Mouse (Mus musculus): ENCODE measurements around the gene Rpl21. TPM values are rescaled to one million over a fixed set of nuclear protein-coding genes. Genes with fewer than 3 reads are reported as not detected.

Rpl21 gene
- polyA plus RNA-seq, 1 experiment = 324 TPM

GRCm38 (mm10) chr5:146798031-146798430 is 34.7 kb upstream of the Rpl21 start:
- no peak for TF ChIP-seq POLR2A (IDR thresholded peaks at IDR 0.05; ENCODE audit: borderline replicate concordance, extremely low read depth, insufficient read depth, insufficient read length, poor library complexity, severe bottlenecking)
- TF ChIP-seq CTCF (IDR thresholded peaks at IDR 0.05; ENCODE audit: borderline replicate concordance, extremely low read depth, insufficient read depth, insufficient read length) = no peak
- no peak for DNase-seq (ENCODE audit: low read depth)

DNA sequence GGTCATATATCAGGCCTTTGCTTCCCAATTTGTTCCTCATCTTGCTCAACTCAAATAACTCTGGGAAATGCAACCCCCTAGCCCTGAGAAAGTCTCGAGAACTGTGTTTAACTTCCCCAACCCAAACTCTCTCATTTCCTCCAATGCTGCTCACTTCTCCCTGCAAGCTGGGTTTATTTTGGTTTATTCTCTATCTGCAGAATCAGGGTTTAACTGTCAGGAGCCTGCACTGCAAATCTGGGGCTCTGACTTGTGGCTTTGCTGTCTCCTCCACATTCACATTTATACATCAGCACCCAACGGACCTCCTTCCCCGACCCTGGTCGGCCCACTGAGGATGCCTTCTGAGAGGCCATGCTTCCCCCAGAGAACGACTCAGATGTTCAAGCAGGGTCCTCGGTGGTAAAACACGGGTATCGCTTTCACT is 26.7 kb upstream of the Rpl21 start:
- no peak for DNase-seq (ENCODE audit: low read depth)
- TF ChIP-seq POLR2A (IDR thresholded peaks at IDR 0.05; ENCODE audit: borderline replicate concordance, extremely low read depth, insufficient read depth, insufficient read length, poor library complexity, severe bottlenecking) (no peak), CTCF (IDR thresholded peaks at IDR 0.05; ENCODE audit: borderline replicate concordance, extremely low read depth, insufficient read depth, insufficient read length) (no peak)

- no peak for DNase-seq (ENCODE audit: low read depth)
- TF ChIP-seq POLR2A (IDR thresholded peaks at IDR 0.05; ENCODE audit: borderline replicate concordance, extremely low read depth, insufficient read depth, insufficient read length, poor library complexity, severe bottlenecking) = no peak
Measured at GRCm38 (mm10) chr5:146809951-146810350, 22.7 kb upstream of the Rpl21 start.

DNA sequence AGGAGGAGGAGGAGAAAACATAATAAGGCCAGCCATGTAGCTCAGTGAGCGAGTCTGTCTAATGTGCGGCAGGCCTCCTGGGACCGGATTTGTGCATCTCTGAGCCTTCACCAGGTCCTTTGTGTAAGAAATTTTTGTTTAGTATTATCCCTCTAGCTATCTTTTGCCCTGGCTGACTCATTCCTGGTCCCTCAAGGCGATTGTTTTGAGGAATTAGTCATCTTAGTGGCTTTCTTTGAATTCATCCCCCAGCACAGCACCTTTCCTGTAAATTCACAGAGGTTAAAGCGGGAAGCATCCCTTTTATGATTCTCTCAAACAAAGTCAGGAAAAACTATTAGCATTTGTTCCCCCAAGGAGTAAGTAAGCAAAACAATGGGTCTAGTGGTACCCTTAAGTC is 19.8 kb upstream of the Rpl21 start:
- no peak for DNase-seq (ENCODE audit: low read depth)
- TF ChIP-seq CTCF (IDR thresholded peaks at IDR 0.05; ENCODE audit: borderline replicate concordance, extremely low read depth, insufficient read depth, insufficient read length) (no peak), POLR2A (IDR thresholded peaks at IDR 0.05; ENCODE audit: borderline replicate concordance, extremely low read depth, insufficient read depth, insufficient read length, poor library complexity, severe bottlenecking) (no peak)

DNA sequence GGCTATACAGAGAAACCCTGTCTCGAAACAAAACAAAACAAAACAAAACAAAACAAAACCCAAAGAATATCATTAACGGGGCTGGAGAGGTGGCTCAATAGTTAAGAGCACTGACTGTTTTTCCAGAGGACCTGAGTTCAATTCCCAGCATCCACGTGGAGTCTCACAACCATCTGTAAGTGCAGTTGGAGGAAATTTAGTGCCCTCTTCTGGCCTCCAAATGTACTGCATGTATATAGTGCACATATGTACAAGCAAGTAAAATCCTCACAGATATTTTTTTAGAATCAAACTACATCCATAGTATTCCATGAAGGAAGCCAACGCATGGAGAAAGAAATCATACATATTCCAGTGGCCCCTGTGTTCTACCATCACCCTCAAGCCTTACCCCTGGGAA is 19.3 kb upstream of the Rpl21 start:
- TF ChIP-seq POLR2A (IDR thresholded peaks at IDR 0.05; ENCODE audit: borderline replicate concordance, extremely low read depth, insufficient read depth, insufficient read length, poor library complexity, severe bottlenecking) (no peak), CTCF (IDR thresholded peaks at IDR 0.05; ENCODE audit: borderline replicate concordance, extremely low read depth, insufficient read depth, insufficient read length) (no peak)
- DNase-seq (ENCODE audit: low read depth) = no peak

DNA sequence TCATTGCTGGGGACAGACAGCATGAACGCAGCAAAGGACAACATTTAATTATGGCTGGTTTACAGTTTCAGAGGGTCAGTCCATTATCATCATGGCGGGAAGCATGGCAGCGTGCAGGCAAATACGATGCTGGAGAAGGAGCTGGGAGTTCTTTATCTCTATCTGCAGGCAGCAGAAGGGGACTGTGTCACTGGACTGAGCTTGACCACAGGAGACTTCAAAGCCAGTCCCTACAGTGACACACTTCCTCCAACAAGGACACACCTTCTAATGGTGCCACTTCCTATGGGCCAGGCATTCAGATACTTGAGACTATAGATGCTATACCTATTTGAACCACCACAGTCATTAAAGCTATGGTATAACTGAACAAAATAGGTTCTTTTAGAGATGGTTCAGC is 17.3 kb upstream of the Rpl21 start:
- DNase-seq (ENCODE audit: low read depth) = no peak
- TF ChIP-seq POLR2A (IDR thresholded peaks at IDR 0.05; ENCODE audit: borderline replicate concordance, extremely low read depth, insufficient read depth, insufficient read length, poor library complexity, severe bottlenecking) (no peak), CTCF (IDR thresholded peaks at IDR 0.05; ENCODE audit: borderline replicate concordance, extremely low read depth, insufficient read depth, insufficient read length) (no peak)

- no peak for DNase-seq (ENCODE audit: low read depth)
- TF ChIP-seq CTCF (IDR thresholded peaks at IDR 0.05; ENCODE audit: borderline replicate concordance, extremely low read depth, insufficient read depth, insufficient read length) (no peak), POLR2A (IDR thresholded peaks at IDR 0.05; ENCODE audit: borderline replicate concordance, extremely low read depth, insufficient read depth, insufficient read length, poor library complexity, severe bottlenecking) (no peak)
Measured at GRCm38 (mm10) chr5:146817583-146817982, 15.1 kb upstream of the Rpl21 start.

GRCm38 (mm10) chr5:146818906-146819623 is 13.6 kb upstream of the Rpl21 start:
- TF ChIP-seq CTCF (IDR thresholded peaks at IDR 0.05; ENCODE audit: borderline replicate concordance, extremely low read depth, insufficient read depth, insufficient read length) (no peak), POLR2A (IDR thresholded peaks at IDR 0.05; ENCODE audit: borderline replicate concordance, extremely low read depth, insufficient read depth, insufficient read length, poor library complexity, severe bottlenecking) (no peak)
- DNase-seq (ENCODE audit: low read depth) = peak; percentile 32

DNA sequence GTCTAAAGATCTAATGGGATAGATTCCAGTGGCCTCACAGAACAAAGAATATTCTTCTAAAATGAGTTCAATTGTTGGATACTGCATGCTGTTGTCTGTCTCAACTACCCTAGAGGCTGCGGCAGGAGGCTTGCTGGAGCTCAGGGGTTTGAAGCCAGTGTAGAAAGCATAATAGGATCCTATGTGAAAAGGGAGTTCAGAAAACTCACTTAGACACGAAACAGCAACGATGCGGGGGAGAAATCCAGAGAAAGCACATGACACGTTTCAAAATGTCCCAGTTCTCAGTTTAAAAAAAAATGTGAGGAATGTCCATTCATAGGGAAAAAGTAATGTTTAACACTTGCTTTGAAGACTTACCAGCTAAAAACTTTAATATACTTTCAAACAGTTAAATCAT is 9.7 kb upstream of the Rpl21 start:
- TF ChIP-seq POLR2A (IDR thresholded peaks at IDR 0.05; ENCODE audit: borderline replicate concordance, extremely low read depth, insufficient read depth, insufficient read length, poor library complexity, severe bottlenecking) = no peak
- TF ChIP-seq CTCF (IDR thresholded peaks at IDR 0.05; ENCODE audit: borderline replicate concordance, extremely low read depth, insufficient read depth, insufficient read length) = no peak
- no peak for DNase-seq (ENCODE audit: low read depth)

GRCm38 (mm10) chr5:146829528-146829927 is 3.2 kb upstream of the Rpl21 start:
- no peak for TF ChIP-seq CTCF (IDR thresholded peaks at IDR 0.05; ENCODE audit: borderline replicate concordance, extremely low read depth, insufficient read depth, insufficient read length)
- DNase-seq (ENCODE audit: low read depth) = no peak

GRCm38 (mm10) chr5:146832435-146832768 is 288 bp upstream of the Rpl21 start:
- DNase-seq (ENCODE audit: low read depth) = no peak
- TF ChIP-seq POLR2A (IDR thresholded peaks at IDR 0.05; ENCODE audit: borderline replicate concordance, extremely low read depth, insufficient read depth, insufficient read length, poor library complexity, severe bottlenecking) = no peak
- TF ChIP-seq CTCF (IDR thresholded peaks at IDR 0.05; ENCODE audit: borderline replicate concordance, extremely low read depth, insufficient read depth, insufficient read length) = no peak

DNA sequence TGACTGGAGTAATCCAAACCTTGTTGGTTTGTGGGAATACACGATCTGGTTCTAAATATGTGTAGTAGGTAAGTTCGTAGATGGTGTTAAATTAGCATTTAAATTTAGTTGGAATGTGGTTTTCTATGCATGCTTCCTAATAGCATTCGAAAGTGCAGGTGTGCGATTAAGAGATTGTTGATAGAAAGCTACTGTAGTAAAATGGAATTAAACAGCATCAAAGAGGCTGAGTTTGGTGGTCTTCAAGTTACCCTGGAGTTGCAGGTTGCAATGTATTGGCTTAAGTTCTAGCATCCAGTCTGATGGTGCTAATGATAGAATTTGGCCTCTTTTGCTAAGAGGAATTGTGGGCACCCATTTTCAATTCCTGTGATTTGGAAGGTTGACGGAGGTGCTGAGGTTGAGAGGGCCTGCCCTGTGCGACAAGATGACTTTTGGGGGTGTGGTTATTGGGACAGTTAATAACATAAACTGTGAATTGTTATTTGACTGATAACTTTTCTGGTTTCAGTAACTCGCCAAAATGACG is 1.0 kb downstream of the Rpl21 start:
- TF ChIP-seq POLR2A (IDR thresholded peaks at IDR 0.05; ENCODE audit: borderline replicate concordance, extremely low read depth, insufficient read depth, insufficient read length, poor library complexity, severe bottlenecking) (no peak), CTCF (IDR thresholded peaks at IDR 0.05; ENCODE audit: borderline replicate concordance, extremely low read depth, insufficient read depth, insufficient read length) (no peak)
- DNase-seq (ENCODE audit: low read depth) = no peak
